Mouse (Mus musculus): Measurements from ENCODE around the gene Tnfrsf19. TPM values are rescaled to one million over a fixed set of nuclear protein-coding genes. Genes with fewer than 3 reads are reported as not detected.

Tnfrsf19 gene
- 1.6 to 2.6 TPM (median 2.2 TPM) in 4 replicates for total RNA-seq (2023; ENCODE audit: inconsistent age)

DNA sequence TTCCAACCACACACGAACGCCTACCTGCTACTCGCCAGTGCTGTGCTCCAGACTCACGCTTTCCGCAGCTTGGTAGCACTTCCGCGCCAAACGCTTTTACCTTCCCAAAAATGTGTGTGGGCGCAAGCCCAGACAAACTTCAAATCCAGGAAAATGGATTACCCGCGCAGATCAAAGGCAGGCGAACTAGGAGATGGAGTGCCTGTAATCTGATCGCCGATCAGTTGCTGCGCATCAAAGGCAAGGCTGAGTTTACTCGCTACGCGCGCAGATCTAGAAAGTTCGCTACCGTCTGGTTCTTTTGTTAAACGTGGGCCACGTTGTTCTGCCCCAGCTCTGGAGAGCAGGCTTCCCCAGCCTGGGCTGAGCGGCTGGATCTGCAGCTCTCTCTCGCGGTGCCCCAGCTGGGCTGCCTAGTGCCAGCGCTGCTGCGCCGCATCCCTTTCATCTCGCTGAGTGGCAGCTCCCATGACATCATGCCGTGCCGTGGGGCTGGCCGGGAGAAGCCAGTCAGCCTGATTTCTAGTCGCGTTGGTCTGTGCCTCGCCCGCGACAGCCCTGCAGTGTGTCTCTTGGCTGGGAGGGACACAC is at the start of gene Tnfrsf19:
TSS of gene Tnfrsf19 (minus strand) at position 400 of the 591 bp plus-strand sequence.

Other genes with a start within 250 kb of the Tnfrsf19 start
- gene Sacs, start 92.0 kb upstream of the Tnfrsf19 start, total RNA-seq (2023; ENCODE audit: inconsistent age): 15.9 to 19.8 TPM (median 17.9 TPM) in 4 replicates
- gene Sgcg, start 212.0 kb upstream of the Tnfrsf19 start, total RNA-seq (2023; ENCODE audit: inconsistent age): not detected in 4 replicates